Mouse (Mus musculus) forebrain, postnatal 0 days (tissue): ENCODE data around the gene Znhit6. TPM values are rescaled to one million over a fixed set of nuclear protein-coding genes. Genes with fewer than 3 reads are reported as not detected.

Experiments
- ATAC-seq: fragments of 200-750 bp; cut with Nextera tagmentation; 2 replicates; pipeline ENCODE4 v1.8.0; 2017; ENCODE audit warnings: mild to moderate bottlenecking, moderate library complexity
- DNase-seq: peaks from one replicate; pipeline ENCODE4 v3.0.0-alpha.2; 2015
- H3K27ac ChIP-seq: fragments of 300-500 bp; sonication (generic); 2 replicates; pipeline ENCODE4 v1.5.1; 2014; ENCODE audit warnings: low read depth, mild to moderate bottlenecking, antibody characterized with exemption, low read length, moderate library complexity, mixed read lengths
- H3K27me3 ChIP-seq: fragments of 300-500 bp; sonication (generic); 2 replicates; pipeline ENCODE4 v1.6.1; 2014; ENCODE audit warnings: mild to moderate bottlenecking, low read length, mixed read lengths; ENCODE audit not compliant: insufficient read depth
- H3K36me3 ChIP-seq: fragments of 300-500 bp; sonication (generic); 2 replicates; pipeline ENCODE4 v1.6.1; 2014; ENCODE audit warnings: mild to moderate bottlenecking, moderate library complexity; ENCODE audit not compliant: insufficient read depth
- H3K4me1 ChIP-seq: fragments of 300-500 bp; sonication (generic); 2 replicates; pipeline ENCODE4 v1.6.1; 2014; ENCODE audit warnings: antibody characterized with exemption; ENCODE audit not compliant: insufficient read depth
- H3K4me2 ChIP-seq: fragments of 300-500 bp; sonication (generic); 2 replicates; pipeline ENCODE4 v1.6.1; 2014; ENCODE audit warnings: low read depth, mild to moderate bottlenecking, moderate library complexity
- H3K4me3 ChIP-seq: fragments of 300-500 bp; sonication (generic); 2 replicates; pipeline ENCODE4 v1.5.1; 2014; ENCODE audit warnings: low read depth, low read length, mixed read lengths
- H3K9ac ChIP-seq: fragments of 300-500 bp; sonication (generic); 2 replicates; pipeline ENCODE4 v1.6.1; 2014; ENCODE audit warnings: mild to moderate bottlenecking
- H3K9me3 ChIP-seq: fragments of 300-500 bp; sonication (generic); 2 replicates; pipeline ENCODE4 v1.6.1; 2016; ENCODE audit warnings: low read length
- CTCF ChIP-seq: sonication (generic); IDR thresholded peaks from 2 replicates; pipeline ENCODE4 v1.5.1; 2016; ENCODE audit warnings: antibody characterized with exemption, control low read depth, low read depth
- WGBS: fragments of 180-500 bp; shearing (Covaris S2); extraction: QIAGEN DNeasy Blood & Tissue Kit; methylation state at CpG from one replicate; pipeline ENCODE4 v1.1.7; 2014; 5-methylcytosine and 5-hydroxymethylcytosine counted together
- polyA plus RNA-seq: library from polyadenylated mRNA; unstranded; fragments of >200 nt; fragmentation: Nextera tagmentation; extraction: Ambion mirVana; gene quantifications from 2 replicates; pipeline ENCODE4 v1.2.1, GENCODE M21; 2015
- total RNA-seq: library from RNA; depleted of rRNA; stranded (reverse); fragments of >200 nt; gene quantifications from 2 replicates; pipeline ENCODE4 v1.2.3, GENCODE M21; 2014

Znhit6 gene
- total and polyA plus RNA-seq, 2 experiments from 2014 or later, result 15.8 to 32.6 TPM

DNA sequence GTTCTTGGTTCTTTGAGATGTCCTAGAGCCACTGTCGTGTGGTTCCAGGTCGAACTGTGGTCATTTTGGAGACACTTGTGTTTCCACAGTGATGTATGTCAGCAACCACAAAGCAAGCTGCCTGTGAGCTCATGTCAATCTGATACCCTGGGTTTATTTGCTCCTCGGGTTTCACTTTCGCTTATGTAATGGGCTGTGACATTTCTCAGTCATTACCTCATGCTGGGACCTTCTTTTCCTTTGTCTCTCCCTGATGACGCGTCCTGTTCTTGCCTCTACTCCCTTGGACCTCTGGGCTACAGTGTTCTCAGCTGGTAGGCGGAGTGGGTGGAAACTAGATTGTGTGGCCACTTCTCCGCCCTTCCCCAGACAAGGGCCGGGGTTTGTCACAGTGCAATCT is 42.3 kb downstream of the Znhit6 start:
- TF ChIP-seq CTCF, result no peak
- WGBS, result 78% methylated on average over 9 of the region's 9 CpGs
- no peaks in the 10 kb centered on the region for H3K9me3 ChIP-seq

DNA sequence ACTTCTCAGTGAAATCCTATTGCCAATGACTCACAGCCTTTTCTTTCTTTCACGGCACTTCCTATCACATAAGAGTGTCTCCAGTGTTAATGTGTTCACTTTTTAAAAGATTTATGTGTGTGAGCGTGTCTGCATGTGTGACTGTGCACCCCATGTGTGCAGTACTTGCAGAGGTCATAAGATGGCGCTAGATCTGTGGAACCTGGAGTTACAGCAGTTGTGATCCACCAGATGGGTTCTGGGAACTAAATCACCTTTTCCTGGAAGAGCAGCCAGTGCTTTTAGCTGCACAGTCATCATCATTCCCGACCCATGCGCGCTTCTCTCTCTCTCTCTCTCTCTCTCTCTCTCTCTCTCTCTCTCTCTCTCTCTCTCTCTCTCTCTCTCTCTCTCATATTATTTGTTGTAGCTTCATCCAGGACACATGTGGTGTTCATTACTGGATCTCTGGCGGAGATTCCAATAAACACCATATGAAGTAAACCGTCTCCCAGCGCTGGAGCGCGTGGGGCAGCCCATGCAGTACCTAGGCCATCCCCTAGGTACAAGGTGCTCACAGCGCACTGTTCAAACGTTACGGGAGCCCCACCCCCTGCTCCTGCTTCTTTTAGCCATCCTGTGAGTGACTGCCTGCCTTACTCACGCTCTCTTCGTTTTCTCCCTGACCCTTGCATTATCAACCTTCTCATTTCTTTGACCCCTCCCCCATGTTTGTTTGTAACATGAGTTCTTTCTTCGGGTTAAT is 43.8 kb downstream of the Znhit6 start:
- Histone ChIP-seq H3K4me2 (no peak overlapping the region), H3K36me3 (no peaks in the 10 kb centered on the region), H3K4me3 (no peak overlapping the region), H3K9ac (no peak overlapping the region), H3K27ac (no peak overlapping the region), H3K27me3 (no peaks in the 10 kb centered on the region), H3K9me3 (no peaks in the 10 kb centered on the region), H3K4me1 (no peaks in the 10 kb centered on the region)
- no peak for TF ChIP-seq CTCF
- no peak for ATAC-seq
- no peak for DNase-seq
- WGBS, result 91% methylated on average over 17 of the region's 17 CpGs

More for the DNA sequence above, 42.3 kb downstream of the Znhit6 start:
- no peaks in the 10 kb centered on the region for H3K4me1 ChIP-seq
- H3K9ac ChIP-seq, result no peak overlapping the region
- H3K27ac ChIP-seq, result no peak overlapping the region
- no peaks in the 10 kb centered on the region; the same call in 1 of the 2 replicates for H3K27me3 ChIP-seq
- no peak overlapping the region for H3K4me3 ChIP-seq
- DNase-seq (no peak), ATAC-seq (no peak)
- H3K4me2 ChIP-seq, result no peak overlapping the region
- no peaks in the 10 kb centered on the region for H3K36me3 ChIP-seq

DNA sequence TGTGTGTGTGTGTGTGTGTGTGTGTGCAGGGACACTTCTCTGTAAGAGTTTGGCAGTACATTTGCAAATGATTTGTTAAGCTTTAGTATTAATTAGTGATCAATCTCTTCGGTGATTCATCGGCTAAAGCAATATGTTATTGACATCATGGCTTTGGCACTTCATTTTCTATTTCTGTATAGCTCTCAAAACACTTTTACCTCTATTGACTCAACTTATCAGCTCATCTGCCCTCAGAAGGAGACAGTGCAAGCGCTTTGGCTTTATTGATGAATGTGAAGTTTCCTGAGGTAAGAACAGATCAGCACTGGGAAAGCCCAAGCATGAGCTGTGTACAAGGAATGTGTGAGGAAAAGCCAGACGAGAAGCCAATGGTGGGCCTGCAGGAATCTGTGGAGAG is 45.2 kb downstream of the Znhit6 start:
- Histone ChIP-seq H3K9ac (no peak overlapping the region), H3K4me3 (no peak overlapping the region), H3K4me2 (no peak overlapping the region), H3K4me1 (no peaks in the 10 kb centered on the region), H3K27ac (no peak overlapping the region), H3K27me3 (no peaks in the 10 kb centered on the region), H3K9me3 (no peaks in the 10 kb centered on the region), H3K36me3 (no peaks in the 10 kb centered on the region)
- DNase-seq (no peak), ATAC-seq (no peak)
- no peak for TF ChIP-seq CTCF
- 92% methylated on average over 4 of the region's 4 CpGs for WGBS

DNA sequence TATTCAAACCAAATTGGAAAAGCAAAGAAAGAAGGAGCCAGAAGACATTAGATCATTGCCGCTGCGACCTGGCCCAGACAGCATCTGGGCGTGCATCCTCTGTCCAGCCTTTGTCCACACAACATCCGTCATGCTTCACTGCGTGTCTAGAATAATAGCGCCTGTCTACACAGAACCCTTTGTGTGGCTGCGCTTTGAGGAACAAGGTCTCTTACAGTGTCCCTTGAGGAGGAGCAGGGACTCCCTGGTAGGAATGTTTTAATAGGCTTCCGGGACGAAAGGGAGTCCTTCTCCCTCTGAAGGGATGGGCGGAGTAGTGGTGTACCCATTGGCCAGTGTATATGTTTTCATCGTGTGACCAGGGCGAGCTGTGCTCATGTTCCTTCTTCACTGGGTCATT is 47.0 kb downstream of the Znhit6 start:
- no peak for DNase-seq
- no peaks in the 10 kb centered on the region for H3K9me3 ChIP-seq
- WGBS, result 75% methylated on average over 12 of the region's 12 CpGs
- no peaks in the 10 kb centered on the region for H3K27me3 ChIP-seq
- H3K4me1 ChIP-seq, result no peaks in the 10 kb centered on the region
- H3K4me2 ChIP-seq, result no peak overlapping the region
- H3K27ac ChIP-seq, result no peak overlapping the region
- H3K36me3 ChIP-seq, result no peaks in the 10 kb centered on the region
- no peak overlapping the region for H3K9ac ChIP-seq
- H3K4me3 ChIP-seq, result no peak overlapping the region
- TF ChIP-seq CTCF, result no peak
- ATAC-seq, result peak; percentile 71

DNA sequence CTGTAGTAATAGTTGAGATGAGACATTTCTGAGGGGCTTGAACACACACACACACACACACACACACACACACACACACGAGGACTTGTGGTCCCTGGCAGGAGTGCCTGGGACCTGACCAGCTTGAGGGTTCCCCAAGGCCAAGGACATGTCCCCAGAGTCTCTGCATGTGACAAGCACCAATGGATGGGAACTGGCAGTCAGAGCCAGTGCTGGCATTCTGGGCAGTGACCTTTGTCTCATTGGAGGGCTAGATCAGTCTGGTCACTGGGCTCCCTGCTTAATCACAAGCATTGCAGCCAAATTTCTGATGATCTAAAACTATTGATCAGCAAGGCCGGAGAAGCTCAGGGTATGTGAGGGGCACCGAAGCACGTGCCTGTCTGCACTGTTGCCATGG is 48.8 kb downstream of the Znhit6 start:
- peak; percentile 49 for ATAC-seq
- no peak for DNase-seq
- no peaks in the 10 kb centered on the region for H3K9me3 ChIP-seq
- H3K4me3 ChIP-seq, result no peak overlapping the region
- 79% methylated on average over 4 of the region's 4 CpGs for WGBS
- no peaks in the 10 kb centered on the region for H3K4me1 ChIP-seq
- no peak overlapping the region for H3K4me2 ChIP-seq
- H3K27ac ChIP-seq, result no peak overlapping the region
- H3K9ac ChIP-seq, result no peak overlapping the region
- no peak for TF ChIP-seq CTCF
- no peaks in the 10 kb centered on the region for H3K27me3 ChIP-seq
- H3K36me3 ChIP-seq, result no peaks in the 10 kb centered on the region

DNA sequence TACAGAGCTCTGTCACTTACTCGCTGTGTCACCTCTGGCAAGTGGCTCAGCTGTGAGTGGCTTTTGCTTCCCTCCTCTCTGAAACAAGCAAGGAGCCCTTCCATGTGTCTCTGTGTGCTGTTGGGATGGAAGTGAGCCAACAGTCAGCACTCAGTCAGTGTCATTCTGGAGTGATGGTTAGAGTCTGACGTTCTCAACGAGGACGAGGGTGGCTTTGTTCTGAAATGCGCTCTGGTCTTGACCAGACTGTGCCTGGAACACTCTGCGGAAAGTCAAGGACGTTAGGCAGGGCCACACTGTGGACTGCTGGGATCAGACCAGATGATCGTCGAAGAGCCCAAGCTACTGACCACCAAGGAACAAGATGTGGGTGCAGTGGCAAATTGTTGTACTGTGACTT is 49.5 kb downstream of the Znhit6 start:
- Histone ChIP-seq H3K27me3 (no peaks in the 10 kb centered on the region), H3K9ac (no peak overlapping the region), H3K4me1 (no peaks in the 10 kb centered on the region), H3K36me3 (no peaks in the 10 kb centered on the region), H3K4me2 (no peak overlapping the region), H3K4me3 (no peak overlapping the region), H3K27ac (no peak overlapping the region), H3K9me3 (no peaks in the 10 kb centered on the region)
- ATAC-seq, result 0 out of 2 replicates have a peak, but pooled peaks have one; percentile 23
- WGBS, result 74% methylated on average over 9 of the region's 9 CpGs
- DNase-seq, result no peak
- no peak for TF ChIP-seq CTCF

DNA sequence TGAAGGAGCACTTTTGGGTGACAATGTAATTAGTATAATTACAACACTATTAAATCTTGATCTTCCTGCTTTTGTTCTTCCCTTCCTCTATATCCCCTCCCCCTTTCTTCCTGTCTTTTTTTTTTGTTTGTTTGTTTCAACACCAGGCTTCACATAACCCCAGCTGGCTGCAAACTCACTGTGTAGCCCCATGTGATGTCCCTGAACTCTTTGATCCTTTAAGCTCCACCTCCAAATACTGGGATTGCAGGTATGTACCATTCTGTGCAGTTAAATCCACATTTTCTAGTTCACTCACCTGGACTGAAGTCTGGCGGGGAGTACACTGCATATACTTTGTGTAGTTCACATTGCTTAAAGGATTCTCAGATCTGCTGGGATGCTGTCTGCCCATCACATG is 50.1 kb downstream of the Znhit6 start:
- WGBS, result 95% methylated on average over 1 of the region's 1 CpGs
- H3K27me3 ChIP-seq, result no peaks in the 10 kb centered on the region
- H3K4me1 ChIP-seq, result no peaks in the 10 kb centered on the region
- H3K4me3 ChIP-seq, result no peak overlapping the region
- H3K9me3 ChIP-seq, result no peaks in the 10 kb centered on the region
- H3K4me2 ChIP-seq, result no peak overlapping the region
- no peak overlapping the region for H3K9ac ChIP-seq
- H3K27ac ChIP-seq, result no peak overlapping the region
- ATAC-seq (no peak), DNase-seq (no peak)
- TF ChIP-seq CTCF, result no peak
- no peaks in the 10 kb centered on the region for H3K36me3 ChIP-seq
